12 mouse cellular contexts compared by ENCODE assay signal in the genomic region with DNA sequence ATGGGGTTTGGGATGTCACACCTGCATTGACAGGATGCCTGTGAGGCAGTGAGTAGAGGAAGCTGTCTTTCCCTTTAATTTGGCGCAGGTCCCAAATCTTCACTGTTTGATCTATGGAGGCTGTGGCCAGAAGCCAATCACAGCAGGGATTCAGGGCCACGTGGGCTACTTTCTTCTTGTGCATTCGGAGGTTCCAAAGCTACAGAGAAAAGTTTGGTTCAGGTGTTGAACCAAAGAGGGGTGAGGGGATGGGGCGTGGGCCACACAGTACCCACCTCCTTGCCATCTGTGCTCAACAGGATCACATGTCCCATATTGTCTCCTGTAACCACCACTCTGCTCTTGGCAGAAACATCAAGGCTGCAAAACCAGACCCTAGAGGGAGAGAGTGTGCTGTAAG. TPM values are rescaled to one million over a fixed set of nuclear protein-coding genes. Genes with fewer than 3 reads are reported as not detected.
DNase-seq lines count a peak whose midpoint lies in the region; ATAC-seq and TF ChIP-seq lines count a peak whose summit lies in the region.
"Had no signal": no experiment of that assay in that cellular context is flagged by ENCODE, and none has a peak within 500 bp of the region (broad histone marks: within the 10 kb centered on the region; RNA-seq: fewer than 3 reads in every experiment).

No protein-coding gene starts in this region.

- no peak overlapping the region for H3K9ac ChIP-seq in hindbrain, embryonic 14.5 days
- H3K9ac ChIP-seq in hindbrain, embryonic 13.5 days = no peak overlapping the region
- H3K9ac ChIP-seq in midbrain, postnatal 0 days (replicated peaks; ENCODE audit: low read length, poor library complexity, severe bottlenecking) = no peak overlapping the region

- H3K36me3 ChIP-seq in hindbrain, embryonic 14.5 days (replicated peaks; ENCODE audit: control insufficient read depth, insufficient read depth) = peaks cover 61% of the 10 kb centered on the region
- H3K36me3 ChIP-seq in hindbrain, embryonic 13.5 days = peaks cover 49% of the 10 kb centered on the region
- peaks cover 25% of the 10 kb centered on the region; the same call in 1 of the 2 replicates for H3K36me3 ChIP-seq in midbrain, postnatal 0 days (ENCODE audit: insufficient read depth, low read length)
- H3K36me3 ChIP-seq in midbrain, embryonic 10.5 days = peaks cover 49% of the 10 kb centered on the region

- H3K27me3 ChIP-seq in hindbrain, embryonic 14.5 days (ENCODE audit: control insufficient read depth, insufficient read depth, low read length) = no peaks in the 10 kb centered on the region
- no peaks in the 10 kb centered on the region for H3K27me3 ChIP-seq in hindbrain, embryonic 13.5 days
- H3K27me3 ChIP-seq in midbrain, postnatal 0 days (ENCODE audit: insufficient read depth, low read length) = no peaks in the 10 kb centered on the region
- no peaks in the 10 kb centered on the region for H3K27me3 ChIP-seq in midbrain, embryonic 10.5 days (ENCODE audit: low read depth, poor library complexity, severe bottlenecking)

- TF ChIP-seq CTCF in midbrain, postnatal 0 days (IDR thresholded peaks at IDR 0.05) = no peak

- H3K4me2 ChIP-seq in hindbrain, embryonic 14.5 days (replicated peaks) = no peak overlapping the region
- no peak overlapping the region for H3K4me2 ChIP-seq in hindbrain, embryonic 13.5 days
- H3K4me2 ChIP-seq in midbrain, postnatal 0 days (ENCODE audit: low read depth, low read length, poor library complexity, severe bottlenecking) = no peak overlapping the region

- no peak overlapping the region for H3K4me3 ChIP-seq in hindbrain, embryonic 14.5 days (replicated peaks; ENCODE audit: low read length)
- no peak overlapping the region for H3K4me3 ChIP-seq in hindbrain, embryonic 13.5 days
- H3K4me3 ChIP-seq in midbrain, postnatal 0 days (ENCODE audit: low read depth, low read length) = no peak overlapping the region
- H3K4me3 ChIP-seq in midbrain, embryonic 10.5 days = no peak overlapping the region

- no peaks in the 10 kb centered on the region for H3K9me3 ChIP-seq in hindbrain, embryonic 14.5 days (ENCODE audit: control insufficient read depth, low read length)
- no peaks in the 10 kb centered on the region for H3K9me3 ChIP-seq in hindbrain, embryonic 13.5 days
- H3K9me3 ChIP-seq in midbrain, postnatal 0 days (ENCODE audit: low read length) = no peaks in the 10 kb centered on the region
- H3K9me3 ChIP-seq in midbrain, embryonic 10.5 days (replicated peaks) = no peaks in the 10 kb centered on the region

- DNase-seq in adrenal gland, adult (ENCODE audit: inconsistent age in 2 of 2, low spot score in 1 of 2) = peak; percentile 39 to 71
- no peak for DNase-seq in adrenal gland, adult 8-10 months
- peak; percentile 30 for DNase-seq in hindbrain, embryonic 14.5 days (ENCODE audit: low spot score)
- peak; percentile 50 for DNase-seq in midbrain, postnatal 0 days (ENCODE audit: low spot score)
- no peak for DNase-seq in midbrain, embryonic 10.5 days (ENCODE audit: low spot score)
- peak; percentile 59 to 81 for DNase-seq in thymus, postnatal 36 days
- DNase-seq in urinary bladder, adult 18-20 months (ENCODE audit: low spot score in 2 of 2) = no peak
- DNase-seq: adrenal gland, adult 2 months; gastrocnemius, postnatal 14 days had no signal

- H3K27ac ChIP-seq in hindbrain, embryonic 14.5 days = no peak overlapping the region
- no peak overlapping the region for H3K27ac ChIP-seq in hindbrain, embryonic 13.5 days
- no peak overlapping the region for H3K27ac ChIP-seq in midbrain, postnatal 0 days (ENCODE audit: low read depth, low read length)
- no peak overlapping the region for H3K27ac ChIP-seq in midbrain, embryonic 10.5 days (replicated peaks)

- no peak; the same call in 1 of the 2 replicates for ATAC-seq in hindbrain, embryonic 14.5 days (ENCODE audit: low FRiP score)
- ATAC-seq in hindbrain, embryonic 13.5 days (ENCODE audit: low FRiP score) = no peak
- ATAC-seq in midbrain, postnatal 0 days (ENCODE audit: low FRiP score) = no peak
- ATAC-seq: intestine, postnatal 0 days had no signal

- 0 out of 2 replicates have a peak, but pooled peaks cover 3% of the 10 kb centered on the region for H3K4me1 ChIP-seq in hindbrain, embryonic 14.5 days (replicated peaks; ENCODE audit: control insufficient read depth, insufficient read depth, low read length)
- H3K4me1 ChIP-seq in hindbrain, embryonic 13.5 days (replicated peaks) = 0 out of 2 replicates have a peak, but pooled peaks cover 3% of the 10 kb centered on the region
- no peaks in the 10 kb centered on the region for H3K4me1 ChIP-seq in midbrain, postnatal 0 days (ENCODE audit: insufficient read depth, low read length)
- no peaks in the 10 kb centered on the region for H3K4me1 ChIP-seq in midbrain, embryonic 10.5 days

- WGBS in hindbrain, embryonic 14.5 days = 62% methylated on average over 4 of the region's 4 CpGs
- 66% methylated on average over 4 of the region's 4 CpGs for WGBS in hindbrain, embryonic 13.5 days
- 62% methylated on average over 4 of the region's 4 CpGs for WGBS in midbrain, postnatal 0 days
- 74% methylated on average over 4 of the region's 4 CpGs for WGBS in midbrain, embryonic 10.5 days

RNA-seq across cellular contexts. Expression of a gene that starts 14.3 kb away (rescaled TPM):
- total RNA-seq in adrenal gland, adult 8-10 months (2022) = 10 to 100 TPM; 44.7 to 74.7 (median 57.5) TPM
- polyA plus RNA-seq in hindbrain, embryonic 14.5 days (2014; fragmentation: Nextera tagmentation; extraction: Ambion mirVana) = 40.9 and 49.8 TPM in 2 replicates
- 38.0 and 41.3 TPM in 2 replicates for polyA plus RNA-seq in hindbrain, embryonic 13.5 days (2015; fragmentation: Nextera tagmentation; extraction: Ambion mirVana)
- total RNA-seq in midbrain, postnatal 0 days (2014; rRNA removed) = 44.7 and 45.2 TPM in 2 replicates
- 35.1 and 36.4 TPM in 2 replicates for polyA plus RNA-seq in midbrain, postnatal 0 days (2015; fragmentation: Nextera tagmentation; extraction: Ambion mirVana)
- polyA plus RNA-seq in midbrain, embryonic 10.5 days (2016; fragmentation: Nextera tagmentation; extraction: Ambion mirVana) = 28.3 and 35.3 TPM in 2 replicates

RNA-seq across cellular contexts. Expression of a gene that starts 14.4 kb away (rescaled TPM):
- total RNA-seq in adrenal gland, adult 8-10 months (2022) = 10 to 100 TPM; 21.1 to 32.1 (median 25.4) TPM
- polyA plus RNA-seq in hindbrain, embryonic 14.5 days (2014; fragmentation: Nextera tagmentation; extraction: Ambion mirVana) = 1.5 and 2.8 TPM in 2 replicates
- polyA plus RNA-seq in hindbrain, embryonic 13.5 days (2015; fragmentation: Nextera tagmentation; extraction: Ambion mirVana) = 1.7 and 1.8 TPM in 2 replicates
- total RNA-seq in midbrain, postnatal 0 days (2014; rRNA removed) = 0.82 and 3.8 TPM in 2 replicates
- polyA plus RNA-seq in midbrain, postnatal 0 days (2015; fragmentation: Nextera tagmentation; extraction: Ambion mirVana) = 0.70 and 1.9 TPM in 2 replicates
- polyA plus RNA-seq in midbrain, embryonic 10.5 days (2016; fragmentation: Nextera tagmentation; extraction: Ambion mirVana) = 2.3 and 3.1 TPM in 2 replicates

RNA-seq across cellular contexts. Expression of a gene that starts 19.8 kb away (rescaled TPM):
- 10 to 100 TPM in 3 of 4 experiments, 1 to 10 TPM in 1; 8.4 to 22.9 (median 17.1) TPM for total RNA-seq in adrenal gland, adult 8-10 months (2022)
- 9.4 and 11.4 TPM in 2 replicates for polyA plus RNA-seq in hindbrain, embryonic 14.5 days (2014; fragmentation: Nextera tagmentation; extraction: Ambion mirVana)
- 14.1 and 15.2 TPM in 2 replicates for polyA plus RNA-seq in hindbrain, embryonic 13.5 days (2015; fragmentation: Nextera tagmentation; extraction: Ambion mirVana)
- 7.9 and 11.5 TPM in 2 replicates for total RNA-seq in midbrain, postnatal 0 days (2014; rRNA removed)
- polyA plus RNA-seq in midbrain, postnatal 0 days (2015; fragmentation: Nextera tagmentation; extraction: Ambion mirVana) = 13.4 and 14.2 TPM in 2 replicates
- 7.9 and 9.4 TPM in 2 replicates for polyA plus RNA-seq in midbrain, embryonic 10.5 days (2016; fragmentation: Nextera tagmentation; extraction: Ambion mirVana)

RNA-seq across cellular contexts. Expression of a gene that starts 33.4 kb away (rescaled TPM):
- total RNA-seq in adrenal gland, adult 8-10 months (2022) = 10 to 100 TPM; 25.2 to 44.7 (median 32.4) TPM
- 51.6 and 58.4 TPM in 2 replicates for polyA plus RNA-seq in hindbrain, embryonic 14.5 days (2014; fragmentation: Nextera tagmentation; extraction: Ambion mirVana)
- polyA plus RNA-seq in hindbrain, embryonic 13.5 days (2015; fragmentation: Nextera tagmentation; extraction: Ambion mirVana) = 56.7 and 59.2 TPM in 2 replicates
- 74.8 and 87.1 TPM in 2 replicates for total RNA-seq in midbrain, postnatal 0 days (2014; rRNA removed)
- 36.9 and 39.8 TPM in 2 replicates for polyA plus RNA-seq in midbrain, postnatal 0 days (2015; fragmentation: Nextera tagmentation; extraction: Ambion mirVana)
- 16.9 and 21.2 TPM in 2 replicates for polyA plus RNA-seq in midbrain, embryonic 10.5 days (2016; fragmentation: Nextera tagmentation; extraction: Ambion mirVana)

RNA-seq across cellular contexts. Expression of a gene that starts 38.7 kb away (rescaled TPM):
- 100 to 1,000 TPM in 2 of 4 experiments, 10 to 100 TPM in 2; 68.6 to 220 (median 125) TPM for total RNA-seq in adrenal gland, adult 8-10 months (2022)
- polyA plus RNA-seq in hindbrain, embryonic 14.5 days (2014; fragmentation: Nextera tagmentation; extraction: Ambion mirVana) = 12.9 and 13.5 TPM in 2 replicates
- 12.8 and 14.5 TPM in 2 replicates for polyA plus RNA-seq in hindbrain, embryonic 13.5 days (2015; fragmentation: Nextera tagmentation; extraction: Ambion mirVana)
- total RNA-seq in midbrain, postnatal 0 days (2014; rRNA removed) = 17.5 and 22.6 TPM in 2 replicates
- polyA plus RNA-seq in midbrain, postnatal 0 days (2015; fragmentation: Nextera tagmentation; extraction: Ambion mirVana) = 17.7 and 18.7 TPM in 2 replicates
- polyA plus RNA-seq in midbrain, embryonic 10.5 days (2016; fragmentation: Nextera tagmentation; extraction: Ambion mirVana) = 38.9 and 40.5 TPM in 2 replicates
- total RNA-seq: monocyte, adult 5-6 weeks had no signal

Comparison
In these comparisons a context has a peak if more than half of its experiments do, and no peak if none do; other contexts are left out.
1. DNase-seq: peak in adrenal gland, adult (2 of 2), hindbrain, embryonic 14.5 days (single experiment), midbrain, postnatal 0 days (single experiment) and thymus, postnatal 36 days (2 of 2); none in adrenal gland, adult 8-10 months (single experiment), midbrain, embryonic 10.5 days (single experiment) and urinary bladder, adult 18-20 months (0 of 2).